7 mouse cellular contexts compared by ENCODE assay signal in genomic region chr5:140704378-140705251, GRCm38 (mm10). TPM values are rescaled to one million over a fixed set of nuclear protein-coding genes. Genes with fewer than 3 reads are reported as not detected.
DNase-seq lines count a peak whose midpoint lies in the region; ATAC-seq lines count a peak whose summit lies in the region.

Gene Brat1, plus strand, starts transcription at chr5:140705011.

- peak within 1 kb of the TSS; percentile 73 for H3K9ac ChIP-seq in embryonic facial prominence, embryonic 11.5 days (replicated peaks; ENCODE audit: low read length)
- H3K9ac ChIP-seq in midbrain, embryonic 13.5 days (replicated peaks), result peak within 1 kb of the TSS; percentile 77

- H3K27ac ChIP-seq in embryonic facial prominence, embryonic 11.5 days (replicated peaks; ENCODE audit: low read depth, low read length), result peak within 1 kb of the TSS; percentile 80
- peak within 1 kb of the TSS; percentile 95 for H3K27ac ChIP-seq in limb, embryonic 10.5 days
- peak within 1 kb of the TSS; percentile 78 for H3K27ac ChIP-seq in midbrain, embryonic 13.5 days

- peak within 1 kb of the TSS; percentile 60 for H3K4me3 ChIP-seq in embryonic facial prominence, embryonic 11.5 days (ENCODE audit: low read depth, low read length)
- H3K4me3 ChIP-seq in limb, embryonic 10.5 days, result peak within 1 kb of the TSS; percentile 64
- peak within 1 kb of the TSS; percentile 57 for H3K4me3 ChIP-seq in midbrain, embryonic 13.5 days (replicated peaks)

- no peaks in the 10 kb centered on the region for H3K36me3 ChIP-seq in embryonic facial prominence, embryonic 11.5 days (replicated peaks; ENCODE audit: control insufficient read depth, insufficient read depth, low read depth, low read length)
- peaks cover 24% of the 10 kb centered on the region for H3K36me3 ChIP-seq in limb, embryonic 10.5 days
- H3K36me3 ChIP-seq in midbrain, embryonic 13.5 days, result peaks cover 16% of the 10 kb centered on the region

- peak; percentile 85 for ATAC-seq in embryonic facial prominence, embryonic 11.5 days (replicated peaks; ENCODE audit: insufficient number of reproducible peaks, low FRiP score, low TSS enrichment, low read depth)
- ATAC-seq in granulocyte monocyte progenitor cell, adult 5-6 weeks (replicated peaks; ENCODE audit: poor library complexity, severe bottlenecking), result peak; percentile 82
- ATAC-seq in midbrain, embryonic 13.5 days, result peak; percentile 88

- no peaks in the 10 kb centered on the region for H3K9me3 ChIP-seq in embryonic facial prominence, embryonic 11.5 days (replicated peaks; ENCODE audit: control insufficient read depth, low read length)
- no peaks in the 10 kb centered on the region for H3K9me3 ChIP-seq in limb, embryonic 10.5 days (replicated peaks)
- no peaks in the 10 kb centered on the region for H3K9me3 ChIP-seq in midbrain, embryonic 13.5 days

- peak within 1 kb of the TSS; percentile 71 for H3K4me2 ChIP-seq in embryonic facial prominence, embryonic 11.5 days (ENCODE audit: low read depth, low read length)
- peak within 1 kb of the TSS; percentile 88 for H3K4me2 ChIP-seq in midbrain, embryonic 13.5 days (replicated peaks)

- H3K27me3 ChIP-seq in embryonic facial prominence, embryonic 11.5 days (ENCODE audit: control insufficient read depth, insufficient read depth, low read length), result no peaks in the 10 kb centered on the region
- no peaks in the 10 kb centered on the region for H3K27me3 ChIP-seq in limb, embryonic 10.5 days (ENCODE audit: low read depth, poor library complexity, severe bottlenecking)
- H3K27me3 ChIP-seq in midbrain, embryonic 13.5 days, result no peaks in the 10 kb centered on the region

- DNase-seq in adrenal gland, postnatal 14 days, result peak; percentile 100
- DNase-seq in embryonic facial prominence, embryonic 11.5 days (ENCODE audit: low spot score), result peak; percentile 100
- DNase-seq in kidney, adult 11 months, result peak; percentile 100
- DNase-seq in limb, embryonic 10.5 days (ENCODE audit: low spot score), result peak; percentile 99
- DNase-seq in spleen, adult 12 weeks (ENCODE audit: low spot score), result peak; percentile 99

- 0 out of 2 replicates have a peak, but pooled peaks cover 3% of the 10 kb centered on the region for H3K4me1 ChIP-seq in embryonic facial prominence, embryonic 11.5 days (ENCODE audit: control insufficient read depth, insufficient read depth, low read length)
- H3K4me1 ChIP-seq in limb, embryonic 10.5 days, result peaks cover 50% of the 10 kb centered on the region
- peaks cover 46% of the 10 kb centered on the region for H3K4me1 ChIP-seq in midbrain, embryonic 13.5 days (replicated peaks)

- under 1% methylated on average over 69 of the region's 69 CpGs for WGBS in embryonic facial prominence, embryonic 11.5 days
- WGBS in limb, embryonic 10.5 days, result under 1% methylated on average over 69 of the region's 69 CpGs
- under 1% methylated on average over 69 of the region's 69 CpGs for WGBS in midbrain, embryonic 13.5 days

RNA-seq across cellular contexts. Expression of gene Brat1, which starts in this region (rescaled TPM):
- total RNA-seq in adrenal gland, postnatal 14 days (2021), result 16.8 and 19.6 TPM in 2 replicates
- polyA plus RNA-seq in embryonic facial prominence, embryonic 11.5 days (2014; fragmentation: Nextera tagmentation; extraction: Ambion mirVana), result 8.8 and 10.3 TPM in 2 replicates
- 10.2 and 14.3 TPM in 2 replicates for total RNA-seq in granulocyte monocyte progenitor cell, adult 5-6 weeks (2014; fragmentation: Nextera tagmentation)
- total RNA-seq in granulocyte monocyte progenitor cell, adult 5-6 weeks (2017), result 7.3 and 8.2 TPM in 2 replicates
- polyA plus RNA-seq in limb, embryonic 10.5 days (2016; fragmentation: Nextera tagmentation; extraction: Ambion mirVana), result 21.8 and 22.2 TPM in 2 replicates
- 20.7 and 22.4 TPM in 2 replicates for polyA plus RNA-seq in midbrain, embryonic 13.5 days (2015; fragmentation: Nextera tagmentation; extraction: Ambion mirVana)

Comparison
In these comparisons a context has a peak if more than half of its experiments do, and no peak if none do; other contexts are left out.
1. Peak in every context shown above with its lines: DNase-seq, ATAC-seq, H3K4me3 ChIP-seq and H3K27ac ChIP-seq.